Mouse (Mus musculus): ENCODE results near the gene B3galnt2. TPM values are rescaled to one million over a fixed set of nuclear protein-coding genes. Genes with fewer than 3 reads are reported as not detected.

Gene B3galnt2
- total RNA-seq, 2 experiments from 2014 or later, result 13.1 to 16.6 TPM

Other genes with a start within 250 kb of the B3galnt2 start
- 10 to 100 TPM; 39.4 to 46.5 TPM for gene Gng4, start 170.4 kb upstream of the B3galnt2 start, total RNA-seq (2021)
- 10 to 100 TPM; 66.1 to 75.6 TPM for gene Tbce, start 85.2 kb downstream of the B3galnt2 start, total RNA-seq (2021)
- 10 to 100 TPM; 44.8 to 51.3 TPM for gene Arid4b, start 108.8 kb downstream of the B3galnt2 start, total RNA-seq (2021)
- 10 to 100 TPM; 60.5 to 64.1 TPM for gene Ggps1, start 109.0 kb downstream of the B3galnt2 start, total RNA-seq (2021)

Data from left cerebral cortex, adult 18-20 months (tissue).